Mouse (Mus musculus) forebrain, embryonic 13.5 days (tissue): ENCODE measurements at regions not wholly inside any gene's neighbourhood (a gene's known extent, or its start where the extent isn't known, plus 50 kb on each side); places are given as distances from the start of the nearest gene placed in this dataset.

Experiments used
- ATAC-seq: fragments of 200-750 bp; cut with Nextera tagmentation; 2 replicates; pipeline ENCODE4 v1.8.0; 2017
- H3K27ac ChIP-seq: fragments of 300-500 bp; sonication (generic); 2 replicates; pipeline ENCODE4 v1.5.1; 2015; ENCODE audit warnings: inconsistent platforms, mild to moderate bottlenecking, moderate library complexity
- H3K27me3 ChIP-seq: fragments of 300-500 bp; sonication (generic); 2 replicates; pipeline ENCODE4 v1.6.1; 2015; ENCODE audit warnings: mild to moderate bottlenecking, inconsistent platforms
- H3K36me3 ChIP-seq: fragments of 300-500 bp; sonication (generic); 2 replicates; pipeline ENCODE4 v1.6.1; 2015; ENCODE audit warnings: mild to moderate bottlenecking, inconsistent platforms; ENCODE audit not compliant: poor library complexity, severe bottlenecking
- H3K4me1 ChIP-seq: fragments of 300-500 bp; sonication (generic); 2 replicates; pipeline ENCODE4 v1.6.1; 2015; ENCODE audit warnings: inconsistent platforms
- H3K4me2 ChIP-seq: fragments of 300-500 bp; sonication (generic); 2 replicates; pipeline ENCODE4 v1.6.1; 2015; ENCODE audit warnings: inconsistent platforms, mild to moderate bottlenecking, moderate library complexity
- H3K4me3 ChIP-seq: fragments of 300-500 bp; sonication (generic); 2 replicates; pipeline ENCODE4 v1.5.1; 2015; ENCODE audit warnings: mild to moderate bottlenecking, inconsistent platforms
- H3K9ac ChIP-seq: fragments of 300-500 bp; sonication (generic); 2 replicates; pipeline ENCODE4 v1.6.1; 2015; ENCODE audit warnings: mild to moderate bottlenecking, inconsistent platforms
- H3K9me3 ChIP-seq: fragments of 300-500 bp; sonication (generic); replicated peaks from 2 replicates; pipeline ENCODE4 v1.6.1; 2016; ENCODE audit warnings: inconsistent platforms
- WGBS: fragments of 180-500 bp; shearing (Covaris S2); methylation state at CpG from one replicate; pipeline ENCODE4 v1.1.7; 2015; 5-methylcytosine and 5-hydroxymethylcytosine counted together

- H3K4me1 ChIP-seq, result no peaks in the 10 kb centered on the region
- H3K27ac ChIP-seq, result no peak overlapping the region
- WGBS, result 76% methylated on average over 1 of the region's 1 CpGs
- no peaks in the 10 kb centered on the region for H3K36me3 ChIP-seq
- no peak overlapping the region for H3K4me2 ChIP-seq
- no peak overlapping the region for H3K9ac ChIP-seq
- no peak for ATAC-seq
- H3K4me3 ChIP-seq, result no peak overlapping the region
- no peaks in the 10 kb centered on the region for H3K27me3 ChIP-seq
- H3K9me3 ChIP-seq, result no peaks in the 10 kb centered on the region
Observed at GRCm38 (mm10) chr2:12764510-12764909, 159.3 kb upstream of the Pter start.

- WGBS, result 80% methylated on average over 2 of the region's 2 CpGs
Observed at GRCm38 (mm10) chr2:12765336-12765735, 158.5 kb upstream of the Pter start.

GRCm38 (mm10) chr2:12776866-12777265 lies 147.0 kb upstream of the Pter start:
- Histone ChIP-seq H3K4me1 (0 out of 2 replicates have a peak, but pooled peaks cover 6% of the 10 kb centered on the region), H3K4me3 (no peak overlapping the region), H3K9me3 (no peaks in the 10 kb centered on the region), H3K27me3 (no peaks in the 10 kb centered on the region), H3K9ac (no peak overlapping the region), H3K27ac (peak overlapping the region; percentile 59; the same call in 1 of the 2 replicates), H3K4me2 (no peak overlapping the region), H3K36me3 (no peaks in the 10 kb centered on the region)
- peak; percentile 71 for ATAC-seq
- WGBS, result 58% methylated on average over 3 of the region's 3 CpGs

More at GRCm38 (mm10) chr2:12765336-12765735, 158.5 kb upstream of the Pter start:
- no peaks in the 10 kb centered on the region for H3K36me3 ChIP-seq
- H3K4me3 ChIP-seq, result no peak overlapping the region
- no peak for ATAC-seq
- no peaks in the 10 kb centered on the region for H3K9me3 ChIP-seq
- no peak overlapping the region for H3K4me2 ChIP-seq
- no peak overlapping the region for H3K27ac ChIP-seq
- no peaks in the 10 kb centered on the region for H3K4me1 ChIP-seq
- no peak overlapping the region for H3K9ac ChIP-seq
- no peaks in the 10 kb centered on the region for H3K27me3 ChIP-seq

GRCm38 (mm10) chr2:12777696-12778095 lies 146.1 kb upstream of the Pter start:
- H3K27me3 ChIP-seq, result no peaks in the 10 kb centered on the region
- no peak for ATAC-seq
- 69% methylated on average over 2 of the region's 2 CpGs for WGBS
- H3K9me3 ChIP-seq, result no peaks in the 10 kb centered on the region
- no peak overlapping the region for H3K4me2 ChIP-seq
- no peak overlapping the region for H3K27ac ChIP-seq
- no peak overlapping the region for H3K9ac ChIP-seq
- no peak overlapping the region for H3K4me3 ChIP-seq
- 0 out of 2 replicates have a peak, but pooled peaks cover 6% of the 10 kb centered on the region for H3K4me1 ChIP-seq
- H3K36me3 ChIP-seq, result no peaks in the 10 kb centered on the region

- no peak for ATAC-seq
- WGBS, result 69% methylated on average over 2 of the region's 2 CpGs
- Histone ChIP-seq H3K4me1 (no peaks in the 10 kb centered on the region), H3K4me3 (no peak overlapping the region), H3K36me3 (no peaks in the 10 kb centered on the region), H3K9me3 (no peaks in the 10 kb centered on the region), H3K4me2 (no peak overlapping the region), H3K27me3 (no peaks in the 10 kb centered on the region), H3K9ac (no peak overlapping the region), H3K27ac (no peak overlapping the region)
Observed at GRCm38 (mm10) chr2:12792596-12792995, 131.2 kb upstream of the Pter start.

- WGBS, result 83% methylated on average over 1 of the region's 1 CpGs
- Histone ChIP-seq H3K4me2 (no peak overlapping the region), H3K27ac (no peak overlapping the region), H3K27me3 (no peaks in the 10 kb centered on the region), H3K4me3 (no peak overlapping the region), H3K9ac (no peak overlapping the region), H3K36me3 (no peaks in the 10 kb centered on the region), H3K9me3 (no peaks in the 10 kb centered on the region), H3K4me1 (no peaks in the 10 kb centered on the region)
- ATAC-seq, result 0 out of 2 replicates have a peak, but pooled peaks have one; percentile 53
Observed at GRCm38 (mm10) chr2:12797615-12798169, 126.1 kb upstream of the Pter start.

- no peak overlapping the region for H3K4me3 ChIP-seq
- no peak overlapping the region for H3K9ac ChIP-seq
- no peak overlapping the region for H3K27ac ChIP-seq
- no peaks in the 10 kb centered on the region for H3K27me3 ChIP-seq
- WGBS, result 83% methylated on average over 4 of the region's 4 CpGs
- ATAC-seq, result peak; percentile 45; the same call in 1 of the 2 replicates
- H3K9me3 ChIP-seq, result no peaks in the 10 kb centered on the region
- no peak overlapping the region for H3K4me2 ChIP-seq
- H3K36me3 ChIP-seq, result no peaks in the 10 kb centered on the region
- H3K4me1 ChIP-seq, result no peaks in the 10 kb centered on the region
Observed at GRCm38 (mm10) chr2:12799153-12799925, 124.5 kb upstream of the Pter start.

- no peak overlapping the region for H3K27ac ChIP-seq
- no peaks in the 10 kb centered on the region for H3K36me3 ChIP-seq
- WGBS, result 90% methylated on average over 1 of the region's 1 CpGs
- H3K4me3 ChIP-seq, result no peak overlapping the region
- H3K9ac ChIP-seq, result no peak overlapping the region
- H3K4me1 ChIP-seq, result no peaks in the 10 kb centered on the region
- no peak overlapping the region for H3K4me2 ChIP-seq
- no peaks in the 10 kb centered on the region for H3K27me3 ChIP-seq
- ATAC-seq, result no peak
- no peaks in the 10 kb centered on the region for H3K9me3 ChIP-seq
Observed at GRCm38 (mm10) chr2:12802667-12803066, 121.2 kb upstream of the Pter start.

- H3K36me3 ChIP-seq, result no peaks in the 10 kb centered on the region
- no peaks in the 10 kb centered on the region for H3K9me3 ChIP-seq
- no peaks in the 10 kb centered on the region for H3K4me1 ChIP-seq
- no peak for ATAC-seq
- H3K27ac ChIP-seq, result no peak overlapping the region
- H3K4me3 ChIP-seq, result no peak overlapping the region
- H3K4me2 ChIP-seq, result no peak overlapping the region
- H3K9ac ChIP-seq, result no peak overlapping the region
- no peaks in the 10 kb centered on the region for H3K27me3 ChIP-seq
- 87% methylated on average over 2 of the region's 2 CpGs for WGBS
Observed at GRCm38 (mm10) chr2:12805096-12805495, 118.7 kb upstream of the Pter start.

GRCm38 (mm10) chr2:12808466-12808865 lies 115.4 kb upstream of the Pter start:
- no peak overlapping the region for H3K27ac ChIP-seq
- WGBS, result 73% methylated on average over 5 of the region's 5 CpGs
- H3K36me3 ChIP-seq, result no peaks in the 10 kb centered on the region
- ATAC-seq, result peak; percentile 38; the same call in 1 of the 2 replicates
- no peak overlapping the region for H3K9ac ChIP-seq
- H3K27me3 ChIP-seq, result no peaks in the 10 kb centered on the region
- no peaks in the 10 kb centered on the region; the same call in 1 of the 2 replicates for H3K9me3 ChIP-seq
- no peak overlapping the region for H3K4me2 ChIP-seq
- no peak overlapping the region for H3K4me3 ChIP-seq
- H3K4me1 ChIP-seq, result no peaks in the 10 kb centered on the region

- no peaks in the 10 kb centered on the region for H3K27me3 ChIP-seq
- no peak overlapping the region for H3K4me2 ChIP-seq
- no peak overlapping the region for H3K9ac ChIP-seq
- no peak overlapping the region for H3K27ac ChIP-seq
- WGBS, result 83% methylated on average over 5 of the region's 5 CpGs
- no peaks in the 10 kb centered on the region; the same call in 1 of the 2 replicates for H3K9me3 ChIP-seq
- no peak overlapping the region for H3K4me3 ChIP-seq
- H3K36me3 ChIP-seq, result no peaks in the 10 kb centered on the region
- H3K4me1 ChIP-seq, result no peaks in the 10 kb centered on the region
- ATAC-seq, result no peak
Observed at GRCm38 (mm10) chr2:12815339-12815738, 108.5 kb upstream of the Pter start.

- no peaks in the 10 kb centered on the region for H3K9me3 ChIP-seq
- no peak for ATAC-seq
Observed at GRCm38 (mm10) chr2:12825902-12826301, 97.9 kb upstream of the Pter start.

More at GRCm38 (mm10) chr2:12825902-12826301, 97.9 kb upstream of the Pter start:
- Histone ChIP-seq H3K4me2 (no peak overlapping the region), H3K27ac (no peak overlapping the region), H3K9ac (no peak overlapping the region), H3K4me3 (no peak overlapping the region), H3K27me3 (no peaks in the 10 kb centered on the region), H3K36me3 (no peaks in the 10 kb centered on the region), H3K4me1 (no peaks in the 10 kb centered on the region)
- WGBS, result 93% methylated on average over 1 of the region's 1 CpGs
